Mouse (Mus musculus): Measurements from ENCODE around the gene Npb. TPM values are rescaled to one million over a fixed set of nuclear protein-coding genes. Genes with fewer than 3 reads are reported as not detected.
A peak's percentile ranks its signal among the peaks of the same experiment; 100 is the strongest.

The Npb gene
- polyA plus RNA-seq, 1 experiment from 2014 or later = not detected

DNA sequence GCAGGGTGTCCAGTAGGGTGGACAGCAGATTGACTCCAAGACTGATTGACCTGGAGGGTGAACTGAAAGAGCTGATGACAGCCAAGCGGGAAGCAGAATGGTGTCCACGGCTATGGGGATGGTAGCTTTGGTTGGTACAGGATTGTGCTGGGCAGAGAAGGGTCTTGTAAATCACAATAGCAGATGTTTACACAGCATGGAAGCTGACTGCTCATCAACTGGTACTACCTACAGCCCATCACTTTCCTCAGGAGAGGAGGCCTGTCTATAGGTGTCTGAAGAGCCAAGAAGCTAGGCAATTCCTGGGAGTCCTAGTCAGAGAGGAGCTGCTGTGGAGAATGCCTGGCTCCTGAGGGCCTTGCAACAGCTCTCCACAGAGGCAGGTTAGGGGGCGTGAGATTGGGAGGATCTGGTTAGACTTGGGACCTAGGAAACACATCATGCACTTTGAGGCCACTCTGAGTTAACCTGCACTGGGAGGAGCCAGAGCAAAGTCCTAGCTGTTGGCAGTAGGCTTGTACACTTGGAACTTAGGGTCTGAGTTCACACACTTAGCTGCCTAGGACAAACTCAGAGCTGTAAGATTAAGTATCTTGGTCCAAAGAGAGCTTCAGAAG lies 31.8 kb upstream of the Npb start:
- WGBS = 82% methylated on average over 3 of the region's 3 CpGs
- Histone ChIP-seq H3K9me3 (replicated peaks; ENCODE audit: control insufficient read depth, low read length) (no peaks in the 10 kb centered on the region), H3K4me1 (ENCODE audit: control insufficient read depth, insufficient read depth, low read length) (peaks cover 14% of the 10 kb centered on the region), H3K36me3 (replicated peaks; ENCODE audit: control insufficient read depth, insufficient read depth, low read depth, low read length) (peaks cover 14% of the 10 kb centered on the region), H3K27me3 (ENCODE audit: control insufficient read depth, insufficient read depth, low read length) (no peaks in the 10 kb centered on the region), H3K27ac (replicated peaks; ENCODE audit: low read depth, low read length) (no peak overlapping the region), H3K4me2 (ENCODE audit: low read depth, low read length) (no peak overlapping the region), H3K4me3 (ENCODE audit: low read depth, low read length) (no peak overlapping the region), H3K9ac (replicated peaks; ENCODE audit: low read length) (no peak overlapping the region)
- no peak for DNase-seq (ENCODE audit: low spot score)
- no peak for ATAC-seq (replicated peaks; ENCODE audit: insufficient number of reproducible peaks, low FRiP score, low TSS enrichment, low read depth)

DNA sequence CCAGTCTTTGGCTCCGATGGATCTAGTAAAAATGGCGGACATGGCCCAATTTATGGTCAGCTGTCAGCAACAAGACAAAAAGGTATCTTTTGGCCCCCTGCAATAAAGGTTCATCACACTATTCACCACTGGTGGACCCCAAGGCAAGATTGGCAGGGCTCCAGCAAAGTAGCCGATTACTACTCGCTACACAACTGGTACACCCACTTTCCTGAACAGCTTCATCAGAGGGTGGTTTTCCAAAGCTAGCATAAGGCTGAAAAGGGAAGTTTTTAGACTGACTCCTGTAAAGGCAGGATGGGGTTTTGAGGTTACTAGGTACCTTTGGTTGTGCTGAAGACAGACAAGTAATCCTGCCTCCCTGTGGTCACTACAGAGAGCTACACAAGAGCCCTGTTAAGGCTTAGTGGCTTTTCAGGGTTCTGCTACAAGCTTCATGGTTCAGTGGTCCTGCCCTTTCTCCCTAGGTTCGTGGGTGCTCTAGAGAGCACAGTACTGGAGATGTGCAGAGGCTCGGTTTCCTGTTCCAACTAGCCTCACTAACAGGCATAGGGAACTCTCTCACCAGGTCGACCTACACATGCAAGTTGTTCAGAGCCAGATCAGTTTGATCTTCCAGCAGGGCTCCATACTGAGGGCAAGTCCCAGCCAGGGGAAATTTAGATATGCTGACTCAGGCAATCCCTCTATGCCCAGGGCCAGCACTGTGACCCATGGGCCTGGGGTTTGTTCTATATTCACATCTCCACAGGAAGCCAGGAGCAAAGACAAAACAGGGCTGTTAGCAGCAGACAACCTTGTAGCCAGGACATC lies 30.9 kb upstream of the Npb start:
- DNase-seq (ENCODE audit: low spot score) (no peak), ATAC-seq (replicated peaks; ENCODE audit: insufficient number of reproducible peaks, low FRiP score, low TSS enrichment, low read depth) (no peak)
- Histone ChIP-seq H3K36me3 (replicated peaks; ENCODE audit: control insufficient read depth, insufficient read depth, low read depth, low read length) (peaks cover 14% of the 10 kb centered on the region), H3K4me1 (ENCODE audit: control insufficient read depth, insufficient read depth, low read length) (peaks cover 14% of the 10 kb centered on the region), H3K27ac (replicated peaks; ENCODE audit: low read depth, low read length) (no peak overlapping the region), H3K9ac (replicated peaks; ENCODE audit: low read length) (no peak overlapping the region), H3K4me3 (ENCODE audit: low read depth, low read length) (no peak overlapping the region), H3K4me2 (ENCODE audit: low read depth, low read length) (no peak overlapping the region), H3K27me3 (ENCODE audit: control insufficient read depth, insufficient read depth, low read length) (no peaks in the 10 kb centered on the region), H3K9me3 (replicated peaks; ENCODE audit: control insufficient read depth, low read length) (no peaks in the 10 kb centered on the region)
- 86% methylated on average over 7 of the region's 7 CpGs for WGBS

DNA sequence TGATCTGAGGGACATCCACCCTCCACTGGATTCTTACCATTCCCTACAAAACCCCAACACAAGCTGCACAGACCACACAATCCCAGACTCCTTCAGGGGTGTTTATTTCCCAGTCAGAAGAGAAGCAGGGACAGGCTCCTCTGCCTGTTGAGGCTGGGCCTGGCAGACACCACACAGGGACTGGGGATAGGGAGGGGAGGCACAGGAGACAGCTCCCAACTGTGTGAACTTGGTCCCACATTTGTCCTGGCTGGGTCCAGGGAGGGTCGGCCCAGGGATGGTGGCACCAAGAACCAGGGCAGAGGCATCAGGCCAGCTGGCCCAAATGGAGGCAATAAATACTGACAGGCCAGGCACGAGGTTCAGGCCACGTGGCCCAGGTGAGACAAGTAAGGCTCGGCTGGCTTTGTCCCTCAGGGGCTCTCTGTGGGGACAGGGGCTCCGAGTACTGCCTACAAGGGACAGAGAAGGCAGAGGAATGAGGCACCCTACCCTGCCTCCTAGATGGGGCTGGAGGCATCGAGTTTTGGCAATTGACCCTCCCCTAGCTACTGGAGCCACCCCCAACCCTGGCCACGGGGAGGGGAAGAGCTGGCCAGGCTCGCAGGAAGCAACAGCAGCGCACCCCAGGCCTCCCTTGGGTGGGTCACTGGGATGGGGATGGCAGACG lies 30.1 kb upstream of the Npb start:
- WGBS = 86% methylated on average over 10 of the region's 10 CpGs
- H3K27me3 ChIP-seq (ENCODE audit: control insufficient read depth, insufficient read depth, low read length) = no peaks in the 10 kb centered on the region
- H3K4me3 ChIP-seq (ENCODE audit: low read depth, low read length) = no peak overlapping the region
- H3K36me3 ChIP-seq (replicated peaks; ENCODE audit: control insufficient read depth, insufficient read depth, low read depth, low read length) = peaks cover 14% of the 10 kb centered on the region
- peaks cover 14% of the 10 kb centered on the region for H3K4me1 ChIP-seq (ENCODE audit: control insufficient read depth, insufficient read depth, low read length)
- no peak overlapping the region for H3K9ac ChIP-seq (replicated peaks; ENCODE audit: low read length)
- DNase-seq (ENCODE audit: low spot score) (no peak), ATAC-seq (replicated peaks; ENCODE audit: insufficient number of reproducible peaks, low FRiP score, low TSS enrichment, low read depth) (no peak)
- H3K4me2 ChIP-seq (ENCODE audit: low read depth, low read length) = no peak overlapping the region
- H3K9me3 ChIP-seq (replicated peaks; ENCODE audit: control insufficient read depth, low read length) = no peaks in the 10 kb centered on the region
- H3K27ac ChIP-seq (replicated peaks; ENCODE audit: low read depth, low read length) = no peak overlapping the region

DNA sequence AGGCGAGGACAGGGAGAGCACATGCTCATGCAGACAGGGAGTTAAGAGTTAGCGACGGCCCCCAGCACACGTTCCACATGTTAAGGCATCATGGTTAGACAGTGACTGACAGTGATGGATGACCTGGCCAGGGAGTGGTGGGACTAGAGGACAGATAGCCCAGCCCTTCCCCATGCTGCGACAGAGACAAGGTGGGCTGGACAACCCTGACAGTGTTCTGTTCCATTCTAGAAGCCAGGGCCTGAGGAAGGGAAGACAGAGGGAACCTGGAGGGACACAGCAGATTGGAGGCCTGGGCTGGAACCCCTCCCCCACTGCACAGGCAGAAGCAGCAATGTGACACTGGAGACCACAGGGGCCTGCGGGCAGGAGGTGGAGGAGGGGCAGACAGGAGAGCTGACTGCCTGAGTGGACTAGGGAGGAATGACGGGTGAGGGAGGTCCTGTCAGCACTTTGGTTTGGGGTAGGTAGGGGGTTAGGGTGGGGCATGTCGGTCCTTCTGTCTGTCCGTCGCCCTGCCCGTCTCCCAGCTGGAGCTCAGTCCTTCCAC lies 29.5 kb upstream of the Npb start:
- ATAC-seq (replicated peaks; ENCODE audit: insufficient number of reproducible peaks, low FRiP score, low TSS enrichment, low read depth) = no peak
- Histone ChIP-seq H3K27ac (replicated peaks; ENCODE audit: low read depth, low read length) (no peak overlapping the region), H3K4me3 (ENCODE audit: low read depth, low read length) (no peak overlapping the region)

DNA sequence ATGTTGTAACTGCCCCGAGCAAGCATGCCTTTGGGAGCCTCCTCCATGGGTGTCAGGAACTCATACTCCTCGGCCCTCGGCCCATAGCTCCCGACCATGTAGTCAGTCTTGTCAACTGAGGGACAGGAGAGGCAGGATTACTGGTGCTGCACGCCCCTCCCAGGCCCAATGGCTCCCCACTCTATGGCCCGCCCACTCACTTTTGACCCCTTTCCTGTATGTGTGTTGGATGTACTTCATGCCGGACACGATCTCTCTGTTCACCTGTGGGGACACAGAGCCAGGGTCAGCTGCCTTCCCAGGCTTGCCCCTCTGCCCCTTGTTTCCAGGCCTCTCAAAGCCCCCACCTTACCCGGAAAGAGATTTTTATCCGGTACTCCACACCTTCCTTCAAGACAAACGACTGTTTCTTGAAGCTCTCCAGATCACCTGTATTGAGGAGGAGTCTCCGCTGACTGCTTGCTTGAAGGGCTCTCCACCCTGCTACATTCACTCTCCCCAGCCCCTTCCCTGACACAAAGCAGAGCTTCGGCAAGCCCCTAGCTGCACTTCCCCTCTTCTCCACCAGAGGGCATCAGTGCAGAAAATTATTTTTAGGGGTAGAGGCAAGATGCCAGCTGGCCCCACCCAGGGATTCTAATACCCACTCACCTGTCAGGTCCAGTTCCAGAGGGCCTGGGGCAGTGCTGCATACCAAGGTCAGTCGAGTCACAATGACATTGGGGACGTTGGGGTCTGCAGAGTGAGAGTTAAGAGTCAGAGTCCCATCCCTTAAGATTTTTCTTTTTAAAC lies 28.8 kb upstream of the Npb start:
- peak; percentile 93 for DNase-seq (ENCODE audit: low spot score)
- H3K27ac ChIP-seq (replicated peaks; ENCODE audit: low read depth, low read length) = no peak overlapping the region
- peak overlapping the region; percentile 90 for H3K4me2 ChIP-seq (ENCODE audit: low read depth, low read length)
- H3K9ac ChIP-seq (replicated peaks; ENCODE audit: low read length) = peak overlapping the region; percentile 95
- H3K9me3 ChIP-seq (replicated peaks; ENCODE audit: control insufficient read depth, low read length) = peaks cover 3% of the 10 kb centered on the region
- H3K27me3 ChIP-seq (ENCODE audit: control insufficient read depth, insufficient read depth, low read length) = no peaks in the 10 kb centered on the region
- peak overlapping the region; percentile 94 for H3K4me3 ChIP-seq (ENCODE audit: low read depth, low read length)
- peaks cover 17% of the 10 kb centered on the region for H3K36me3 ChIP-seq (replicated peaks; ENCODE audit: control insufficient read depth, insufficient read depth, low read depth, low read length)
- H3K4me1 ChIP-seq (ENCODE audit: control insufficient read depth, insufficient read depth, low read length) = peaks cover 14% of the 10 kb centered on the region
- no peak for ATAC-seq (replicated peaks; ENCODE audit: insufficient number of reproducible peaks, low FRiP score, low TSS enrichment, low read depth)
- WGBS = 61% methylated on average over 15 of the region's 15 CpGs

More for the DNA sequence above, 29.5 kb upstream of the Npb start:
- Histone ChIP-seq H3K9ac (replicated peaks; ENCODE audit: low read length) (peak overlapping the region; percentile 13; the same call in 1 of the 2 replicates), H3K9me3 (replicated peaks; ENCODE audit: control insufficient read depth, low read length) (no peaks in the 10 kb centered on the region; the same call in 1 of the 2 replicates), H3K27me3 (ENCODE audit: control insufficient read depth, insufficient read depth, low read length) (no peaks in the 10 kb centered on the region), H3K4me1 (ENCODE audit: control insufficient read depth, insufficient read depth, low read length) (peaks cover 14% of the 10 kb centered on the region), H3K36me3 (replicated peaks; ENCODE audit: control insufficient read depth, insufficient read depth, low read depth, low read length) (peaks cover 14% of the 10 kb centered on the region), H3K4me2 (ENCODE audit: low read depth, low read length) (no peak overlapping the region)
- 77% methylated on average over 11 of the region's 11 CpGs for WGBS
- no peak for DNase-seq (ENCODE audit: low spot score)

DNA sequence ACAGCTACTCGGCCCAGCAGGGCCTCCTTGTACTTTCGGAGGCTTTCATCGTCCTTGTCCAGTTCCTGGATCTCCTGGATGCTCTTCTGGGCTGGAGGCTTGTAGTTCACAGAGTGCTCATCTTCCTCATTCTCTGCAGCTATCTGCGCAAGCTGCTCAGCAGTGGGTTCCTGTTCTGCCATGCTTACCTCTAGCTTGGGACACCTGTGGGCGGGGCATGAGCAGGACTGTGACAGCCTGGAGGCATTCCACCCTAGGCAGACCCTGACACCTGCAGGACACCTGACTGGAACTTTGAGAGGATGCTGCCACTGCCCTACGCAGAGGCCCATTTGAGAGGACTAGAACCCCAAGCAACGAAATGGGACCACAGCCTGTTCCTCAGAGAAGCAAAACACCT lies 28.1 kb upstream of the Npb start:
- peaks cover 3% of the 10 kb centered on the region for H3K9me3 ChIP-seq (replicated peaks; ENCODE audit: control insufficient read depth, low read length)
- WGBS = 62% methylated on average over 7 of the region's 7 CpGs
- H3K4me3 ChIP-seq (ENCODE audit: low read depth, low read length) = peak overlapping the region; percentile 94
- H3K27me3 ChIP-seq (ENCODE audit: control insufficient read depth, insufficient read depth, low read length) = no peaks in the 10 kb centered on the region
- H3K4me2 ChIP-seq (ENCODE audit: low read depth, low read length) = peak overlapping the region; percentile 90
- ATAC-seq (replicated peaks; ENCODE audit: insufficient number of reproducible peaks, low FRiP score, low TSS enrichment, low read depth) (no peak), DNase-seq (ENCODE audit: low spot score) (no peak)
- H3K4me1 ChIP-seq (ENCODE audit: control insufficient read depth, insufficient read depth, low read length) = peaks cover 14% of the 10 kb centered on the region
- peak overlapping the region; percentile 95 for H3K9ac ChIP-seq (replicated peaks; ENCODE audit: low read length)
- H3K36me3 ChIP-seq (replicated peaks; ENCODE audit: control insufficient read depth, insufficient read depth, low read depth, low read length) = peaks cover 17% of the 10 kb centered on the region
- H3K27ac ChIP-seq (replicated peaks; ENCODE audit: low read depth, low read length) = peak overlapping the region; percentile 89; the same call in 1 of the 2 replicates

DNA sequence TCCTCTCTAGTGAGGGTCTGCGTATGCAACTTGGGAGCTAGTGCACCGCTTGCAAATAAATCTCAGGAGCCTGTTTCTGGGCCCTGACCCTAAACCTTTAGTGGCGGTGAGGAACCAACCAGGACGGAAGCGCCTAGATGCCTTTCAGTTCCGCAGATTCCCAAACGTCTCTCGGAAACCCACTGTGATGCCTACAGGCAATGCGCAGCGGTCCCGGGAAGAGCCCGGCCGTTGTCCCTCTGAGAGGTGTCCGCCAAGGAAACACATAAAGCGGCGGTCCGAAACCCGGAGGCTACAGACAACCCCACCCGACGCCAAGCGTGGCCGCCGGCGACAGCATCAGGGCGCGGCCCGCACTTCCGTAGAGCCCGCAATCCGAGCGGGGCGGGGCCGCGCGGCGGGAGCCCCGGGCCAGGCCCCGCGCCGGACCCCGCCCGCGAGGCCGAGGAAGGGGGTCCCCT lies 27.4 kb upstream of the Npb start:
- Histone ChIP-seq H3K27me3 (ENCODE audit: control insufficient read depth, insufficient read depth, low read length) (no peaks in the 10 kb centered on the region), H3K4me2 (ENCODE audit: low read depth, low read length) (peak overlapping the region; percentile 90), H3K36me3 (replicated peaks; ENCODE audit: control insufficient read depth, insufficient read depth, low read depth, low read length) (peaks cover 17% of the 10 kb centered on the region), H3K9me3 (replicated peaks; ENCODE audit: control insufficient read depth, low read length) (peaks cover 3% of the 10 kb centered on the region), H3K9ac (replicated peaks; ENCODE audit: low read length) (peak overlapping the region; percentile 95), H3K4me3 (ENCODE audit: low read depth, low read length) (peak overlapping the region; percentile 94), H3K27ac (replicated peaks; ENCODE audit: low read depth, low read length) (peak overlapping the region; percentile 89), H3K4me1 (ENCODE audit: control insufficient read depth, insufficient read depth, low read length) (peaks cover 14% of the 10 kb centered on the region)
- WGBS = under 1% methylated on average over 42 of the region's 44 CpGs
- ATAC-seq (replicated peaks; ENCODE audit: insufficient number of reproducible peaks, low FRiP score, low TSS enrichment, low read depth) (no peak), DNase-seq (ENCODE audit: low spot score) (peak; percentile 40)
